Mouse (Mus musculus): Measurements from ENCODE around the gene Creld1.

- no peak for TF ChIP-seq POLR2A (IDR thresholded peaks at IDR 0.05; ENCODE audit: low read depth, low read length)
- TF ChIP-seq CTCF (IDR thresholded peaks at IDR 0.05; ENCODE audit: borderline replicate concordance, insufficient read depth, low read length), result no peak
These were observed 41.9 kb upstream of the Creld1 start for GRCm38 (mm10) chr6:113441147-113441680.
